Mouse (Mus musculus) forebrain, postnatal 0 days (tissue): ENCODE results near the gene Uggt1. TPM values are rescaled to one million over a fixed set of nuclear protein-coding genes. Genes with fewer than 3 reads are reported as not detected.

Source experiments
- ATAC-seq: fragments of 200-750 bp; cut with Nextera tagmentation; 2 replicates; pipeline ENCODE4 v1.8.0; 2017; ENCODE audit warnings: mild to moderate bottlenecking, moderate library complexity
- DNase-seq: peaks from one replicate; pipeline ENCODE4 v3.0.0-alpha.2; 2015
- H3K27ac ChIP-seq: fragments of 300-500 bp; sonication (generic); 2 replicates; pipeline ENCODE4 v1.5.1; 2014; ENCODE audit warnings: low read depth, mild to moderate bottlenecking, antibody characterized with exemption, low read length, moderate library complexity, mixed read lengths
- H3K27me3 ChIP-seq: fragments of 300-500 bp; sonication (generic); 2 replicates; pipeline ENCODE4 v1.6.1; 2014; ENCODE audit warnings: mild to moderate bottlenecking, low read length, mixed read lengths; ENCODE audit not compliant: insufficient read depth
- H3K36me3 ChIP-seq: fragments of 300-500 bp; sonication (generic); 2 replicates; pipeline ENCODE4 v1.6.1; 2014; ENCODE audit warnings: mild to moderate bottlenecking, moderate library complexity; ENCODE audit not compliant: insufficient read depth
- H3K4me1 ChIP-seq: fragments of 300-500 bp; sonication (generic); 2 replicates; pipeline ENCODE4 v1.6.1; 2014; ENCODE audit warnings: antibody characterized with exemption; ENCODE audit not compliant: insufficient read depth
- H3K4me2 ChIP-seq: fragments of 300-500 bp; sonication (generic); 2 replicates; pipeline ENCODE4 v1.6.1; 2014; ENCODE audit warnings: low read depth, mild to moderate bottlenecking, moderate library complexity
- H3K4me3 ChIP-seq: fragments of 300-500 bp; sonication (generic); 2 replicates; pipeline ENCODE4 v1.5.1; 2014; ENCODE audit warnings: low read depth, low read length, mixed read lengths
- H3K9ac ChIP-seq: fragments of 300-500 bp; sonication (generic); 2 replicates; pipeline ENCODE4 v1.6.1; 2014; ENCODE audit warnings: mild to moderate bottlenecking
- H3K9me3 ChIP-seq: fragments of 300-500 bp; sonication (generic); 2 replicates; pipeline ENCODE4 v1.6.1; 2016; ENCODE audit warnings: low read length
- CTCF ChIP-seq: sonication (generic); IDR thresholded peaks from 2 replicates; pipeline ENCODE4 v1.5.1; 2016; ENCODE audit warnings: antibody characterized with exemption, control low read depth, low read depth
- WGBS: fragments of 180-500 bp; shearing (Covaris S2); extraction: QIAGEN DNeasy Blood & Tissue Kit; methylation state at CpG from one replicate; pipeline ENCODE4 v1.1.7; 2014; 5-methylcytosine and 5-hydroxymethylcytosine counted together
- polyA plus RNA-seq: library from polyadenylated mRNA; unstranded; fragments of >200 nt; fragmentation: Nextera tagmentation; extraction: Ambion mirVana; gene quantifications from 2 replicates; pipeline ENCODE4 v1.2.1, GENCODE M21; 2015
- total RNA-seq: library from RNA; depleted of rRNA; stranded (reverse); fragments of >200 nt; gene quantifications from 2 replicates; pipeline ENCODE4 v1.2.3, GENCODE M21; 2014

Uggt1 gene
- total and polyA plus RNA-seq, 2 experiments from 2014 or later: 24.5 to 54.1 TPM

DNA sequence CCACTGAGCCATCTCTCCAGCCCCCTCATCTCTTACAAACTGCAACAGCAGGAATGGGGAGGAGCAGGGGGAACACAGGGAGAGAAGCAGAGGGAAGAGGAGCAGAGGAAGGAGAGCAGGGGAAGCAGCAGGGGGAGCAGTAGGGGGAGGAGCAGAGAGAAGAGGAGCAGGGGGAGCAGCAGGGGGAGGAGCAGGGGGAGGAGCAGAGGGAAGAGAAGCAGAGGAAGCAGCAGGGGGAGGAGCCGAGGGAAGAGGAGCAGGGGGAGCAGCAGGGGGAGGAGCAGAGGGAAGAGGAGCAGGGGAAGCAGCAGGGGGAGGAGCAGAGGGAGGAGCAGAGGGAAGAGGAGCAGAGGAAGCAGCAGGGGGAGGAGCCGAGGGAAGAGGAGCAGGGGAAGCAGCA is 14.1 kb upstream of the Uggt1 start:
- Histone ChIP-seq H3K4me3 (no peak overlapping the region), H3K9me3 (no peaks in the 10 kb centered on the region), H3K4me2 (no peak overlapping the region), H3K4me1 (peaks cover 6% of the 10 kb centered on the region), H3K27ac (no peak overlapping the region), H3K27me3 (no peaks in the 10 kb centered on the region), H3K36me3 (no peaks in the 10 kb centered on the region), H3K9ac (no peak overlapping the region)
- no peak for ATAC-seq
- DNase-seq: no peak
- WGBS: 81% methylated on average over 2 of the region's 2 CpGs
- no peak for TF ChIP-seq CTCF

DNA sequence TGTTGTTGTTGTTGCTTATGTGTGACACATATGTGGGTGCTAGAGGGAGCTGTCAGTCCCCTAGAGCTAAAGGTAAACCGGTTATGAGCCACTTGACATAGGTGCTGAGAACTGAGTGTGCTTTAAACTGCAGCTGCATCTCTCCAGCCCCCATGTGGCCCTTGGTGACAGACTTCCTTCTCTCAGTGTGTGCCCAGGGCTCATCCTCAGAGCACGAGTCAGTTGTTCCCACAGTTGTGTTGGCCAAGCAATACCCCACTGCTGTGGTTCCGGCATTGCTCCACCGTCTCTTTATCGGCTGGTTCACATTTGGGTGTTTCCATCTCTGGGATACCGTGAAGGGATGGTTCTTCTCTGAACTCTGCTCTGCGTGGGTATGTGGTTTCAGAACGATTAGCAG is 12.8 kb upstream of the Uggt1 start:
- no peaks in the 10 kb centered on the region for H3K27me3 ChIP-seq
- TF ChIP-seq CTCF: no peak
- no peaks in the 10 kb centered on the region for H3K36me3 ChIP-seq
- no peak overlapping the region for H3K4me2 ChIP-seq
- no peak overlapping the region for H3K4me3 ChIP-seq
- H3K27ac ChIP-seq: no peak overlapping the region
- ATAC-seq: no peak
- no peaks in the 10 kb centered on the region for H3K9me3 ChIP-seq
- no peak for DNase-seq
- no peak overlapping the region for H3K9ac ChIP-seq
- WGBS: 92% methylated on average over 8 of the region's 8 CpGs
- H3K4me1 ChIP-seq: peaks cover 6% of the 10 kb centered on the region

DNA sequence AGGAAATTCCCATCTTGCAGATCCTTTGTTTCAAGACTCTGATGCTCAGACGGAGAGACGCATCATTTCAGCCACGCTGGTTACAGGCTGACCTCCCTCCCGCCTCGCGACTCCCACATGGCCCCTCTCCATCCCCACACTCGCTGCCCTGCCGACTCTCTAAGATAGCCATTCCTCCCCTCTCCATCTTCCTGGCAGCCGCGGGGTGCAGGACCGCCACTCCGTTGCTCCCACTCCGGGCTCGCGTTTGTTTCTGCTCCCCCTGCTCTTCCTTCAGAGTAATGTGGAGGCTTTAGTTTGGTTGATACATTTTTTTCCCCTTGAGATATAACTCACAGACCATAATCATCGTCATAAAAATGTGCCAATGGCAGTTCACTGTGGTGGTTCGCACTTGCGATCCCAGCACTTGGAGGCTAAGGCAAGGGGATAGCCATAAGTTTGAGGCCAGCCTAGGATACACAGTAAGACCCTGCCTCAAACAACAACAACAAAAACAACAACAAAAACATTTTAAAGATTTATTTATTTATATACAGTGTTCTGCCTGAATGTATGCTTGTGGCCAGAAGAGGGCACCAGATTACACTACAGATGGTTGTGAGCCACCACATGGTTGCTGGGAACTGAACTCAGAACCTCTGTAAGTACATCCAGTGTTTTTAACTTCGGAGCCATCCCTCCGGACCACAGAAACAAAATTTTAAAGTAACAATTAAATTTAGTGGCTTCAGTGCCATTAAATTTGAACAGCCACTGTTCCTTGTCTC is 11.5 kb upstream of the Uggt1 start:
- Histone ChIP-seq H3K36me3 (no peaks in the 10 kb centered on the region), H3K27ac (no peak overlapping the region), H3K4me2 (0 out of 2 replicates have a peak overlapping the region, but pooled peaks have one; percentile 18), H3K4me1 (peaks cover 6% of the 10 kb centered on the region), H3K4me3 (no peak overlapping the region), H3K9me3 (no peaks in the 10 kb centered on the region), H3K27me3 (no peaks in the 10 kb centered on the region), H3K9ac (no peak overlapping the region)
- WGBS: 24% methylated on average over 20 of the region's 20 CpGs
- DNase-seq: no peak
- TF ChIP-seq CTCF: peak; percentile 41
- no peak for ATAC-seq

DNA sequence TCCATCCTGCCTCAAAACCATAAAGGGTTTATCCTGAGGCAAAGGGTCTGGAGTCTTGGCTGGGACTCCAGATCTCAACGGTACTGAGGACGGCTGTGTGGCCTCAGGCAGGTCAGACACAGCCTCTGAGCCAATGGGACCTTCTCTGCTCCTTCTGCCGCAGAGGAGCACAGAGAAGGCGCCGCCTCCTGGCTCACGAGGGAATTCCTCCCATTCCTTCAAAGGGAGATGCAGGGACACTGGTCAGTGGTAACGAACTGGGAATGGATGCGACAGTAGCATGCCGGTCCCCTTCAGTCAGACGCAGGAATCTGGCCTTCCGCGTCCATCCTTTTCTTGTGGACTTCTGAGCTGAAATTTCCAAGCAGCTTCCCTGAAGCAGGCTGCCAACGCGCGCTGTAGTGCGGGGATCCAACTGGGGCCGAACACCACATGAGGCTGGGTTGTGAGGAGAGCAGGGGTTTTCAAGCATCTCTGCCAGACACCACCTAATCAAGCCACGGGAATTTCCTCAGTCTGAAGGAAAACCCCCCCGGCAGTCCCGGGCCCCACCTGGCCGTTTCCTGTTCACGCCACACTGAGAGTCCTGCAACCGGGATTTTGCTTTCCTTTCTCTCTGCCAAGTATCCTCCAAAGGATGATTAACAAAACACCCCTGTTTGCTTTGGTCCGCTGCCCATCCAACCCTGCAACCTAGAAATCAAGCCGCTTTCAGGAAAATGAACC is 10.3 kb upstream of the Uggt1 start:
- WGBS: 5% methylated on average over 25 of the region's 25 CpGs
- ATAC-seq: peak; percentile 54

DNA sequence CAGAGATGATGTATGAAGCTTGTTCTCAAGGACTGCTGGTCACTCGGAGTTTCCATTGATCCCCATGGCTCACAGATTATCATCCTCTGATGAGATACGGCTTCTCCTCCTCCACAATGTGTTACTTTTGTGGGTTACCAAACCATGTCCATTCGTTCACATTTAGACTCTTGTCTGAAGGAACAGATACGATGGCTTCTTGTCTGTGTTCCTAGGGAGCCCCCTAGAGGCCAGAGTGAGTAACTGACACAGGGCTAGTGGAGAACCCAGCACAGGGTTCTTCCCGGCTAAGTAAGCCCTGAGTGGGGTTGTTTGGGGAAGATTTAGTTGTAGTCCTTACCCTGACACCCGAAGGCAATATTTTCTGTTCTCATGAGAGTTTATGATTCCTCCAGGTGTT is 8.3 kb upstream of the Uggt1 start:
- no peaks in the 10 kb centered on the region for H3K36me3 ChIP-seq
- ATAC-seq (peak; percentile 75; the same call in 1 of the 2 replicates), DNase-seq (peak; percentile 81)
- H3K27ac ChIP-seq: no peak overlapping the region
- no peak overlapping the region for H3K4me2 ChIP-seq
- no peaks in the 10 kb centered on the region for H3K9me3 ChIP-seq
- peak; percentile 82 for TF ChIP-seq CTCF
- H3K9ac ChIP-seq: no peak overlapping the region
- no peaks in the 10 kb centered on the region for H3K27me3 ChIP-seq
- H3K4me1 ChIP-seq: peaks cover 6% of the 10 kb centered on the region
- WGBS: 6% methylated on average over 6 of the region's 6 CpGs
- H3K4me3 ChIP-seq: no peak overlapping the region

More for the DNA sequence above, 10.3 kb upstream of the Uggt1 start:
- H3K36me3 ChIP-seq: no peaks in the 10 kb centered on the region
- peak; percentile 65 for TF ChIP-seq CTCF
- H3K27me3 ChIP-seq: no peaks in the 10 kb centered on the region
- H3K27ac ChIP-seq: no peak overlapping the region; the same call in 1 of the 2 replicates
- peak overlapping the region; percentile 39; the same call in 1 of the 2 replicates for H3K9ac ChIP-seq
- no peaks in the 10 kb centered on the region for H3K9me3 ChIP-seq
- peak overlapping the region; percentile 41 for H3K4me2 ChIP-seq
- DNase-seq: peak; percentile 45
- peaks cover 6% of the 10 kb centered on the region for H3K4me1 ChIP-seq
- 0 out of 2 replicates have a peak overlapping the region, but pooled peaks have one; percentile 6 for H3K4me3 ChIP-seq

DNA sequence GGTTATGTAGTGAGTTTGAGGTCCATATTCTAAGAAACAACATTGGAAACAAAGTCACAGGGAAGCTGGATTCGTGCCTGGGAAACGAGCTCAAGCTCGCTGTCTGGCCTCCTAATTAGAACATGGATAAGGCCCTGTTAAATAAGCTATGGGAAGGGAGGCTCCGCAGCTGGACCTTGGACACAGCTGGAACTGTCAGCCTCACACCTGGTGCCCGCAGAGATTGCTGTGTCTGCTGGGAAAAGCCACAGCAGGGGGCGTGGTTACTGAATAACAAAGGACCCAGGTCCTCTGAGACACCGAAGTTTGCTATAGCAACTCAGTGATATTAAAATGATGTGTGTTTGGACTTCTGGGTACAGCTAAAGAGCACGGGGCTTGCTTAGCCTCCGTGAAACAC is 6.9 kb upstream of the Uggt1 start:
- no peak overlapping the region for H3K4me3 ChIP-seq
- WGBS: 5% methylated on average over 9 of the region's 9 CpGs
- H3K4me1 ChIP-seq: peaks cover 6% of the 10 kb centered on the region
- H3K4me2 ChIP-seq: no peak overlapping the region
- no peak overlapping the region for H3K27ac ChIP-seq
- no peaks in the 10 kb centered on the region for H3K27me3 ChIP-seq
- DNase-seq: no peak
- no peak overlapping the region for H3K9ac ChIP-seq
- TF ChIP-seq CTCF: no peak
- no peaks in the 10 kb centered on the region for H3K9me3 ChIP-seq
- no peaks in the 10 kb centered on the region for H3K36me3 ChIP-seq
- no peak for ATAC-seq

DNA sequence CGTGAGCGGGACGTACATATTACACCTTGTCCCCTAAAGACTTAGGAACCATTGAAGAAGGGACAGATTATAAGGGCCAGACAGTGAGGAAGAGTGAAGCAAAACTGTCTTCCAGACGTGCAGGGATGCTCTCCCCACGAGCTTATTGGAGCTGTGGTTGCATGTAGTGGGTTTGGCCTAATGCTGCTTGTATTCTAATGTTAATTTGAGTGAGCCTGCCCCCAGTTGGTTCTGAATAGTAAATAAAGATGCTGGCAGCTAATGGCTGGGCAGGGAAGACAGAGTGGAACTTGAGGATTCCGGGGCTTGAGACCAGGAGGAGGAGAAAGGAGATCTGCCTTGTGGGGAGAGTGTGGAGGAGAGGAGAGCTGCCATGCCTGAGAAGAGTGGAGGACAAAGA is 2.2 kb upstream of the Uggt1 start:
- no peak for DNase-seq
- H3K9me3 ChIP-seq: no peaks in the 10 kb centered on the region
- TF ChIP-seq CTCF: no peak
- H3K4me1 ChIP-seq: peaks cover 9% of the 10 kb centered on the region; the same call in 1 of the 2 replicates
- no peaks in the 10 kb centered on the region for H3K36me3 ChIP-seq
- H3K4me2 ChIP-seq: no peak overlapping the region
- H3K9ac ChIP-seq: no peak overlapping the region
- 42% methylated on average over 6 of the region's 6 CpGs for WGBS
- no peak overlapping the region for H3K4me3 ChIP-seq
- ATAC-seq: no peak
- H3K27me3 ChIP-seq: no peaks in the 10 kb centered on the region
- H3K27ac ChIP-seq: no peak overlapping the region
